In the genomic region with DNA sequence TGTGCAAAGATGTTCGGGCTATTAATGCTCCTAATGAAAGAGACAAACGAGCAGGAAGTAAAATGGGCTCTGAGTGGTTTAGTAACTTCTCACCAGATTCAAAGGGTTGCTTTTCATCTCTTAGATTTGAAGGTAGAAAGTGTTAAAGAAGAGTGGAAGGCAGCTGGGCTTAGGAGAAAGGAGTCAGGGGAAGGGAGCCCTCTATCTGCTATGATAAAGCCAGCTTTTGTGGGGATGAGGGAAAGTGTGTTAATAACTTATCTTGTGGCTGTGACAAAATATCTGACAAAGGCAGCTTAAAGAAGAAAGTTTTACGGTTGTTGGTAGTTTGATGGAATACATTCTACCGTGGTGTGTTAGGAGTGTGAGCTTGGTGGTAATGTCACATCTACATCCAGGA, we compare ENCODE assay signal across 29 mouse cellular contexts. TPM values are rescaled to one million over a fixed set of nuclear protein-coding genes. Genes with fewer than 3 reads are reported as not detected.
DNase-seq lines count a peak whose midpoint lies in the region; ATAC-seq and TF ChIP-seq lines count a peak whose summit lies in the region.
"Had no signal": no experiment of that assay in that cellular context is flagged by ENCODE, and none has a peak within 500 bp of the region (broad histone marks: within the 10 kb centered on the region; RNA-seq: fewer than 3 reads in every experiment).

No protein-coding gene starts in this region.

- no peak overlapping the region for H3K4me2 ChIP-seq in hindbrain, postnatal 0 days (ENCODE audit: low read depth, low read length)
- H3K4me2 ChIP-seq in hindbrain, embryonic 11.5 days (replicated peaks; ENCODE audit: low read depth, low read length), result no peak overlapping the region
- H3K4me2 ChIP-seq in lung, embryonic 15.5 days, result no peak overlapping the region
- H3K4me2 ChIP-seq in stomach, embryonic 16.5 days (ENCODE audit: low read depth, low read length), result no peak overlapping the region
- H3K4me2 ChIP-seq: limb, embryonic 13.5 days; liver, embryonic 15.5 days; neural tube, embryonic 13.5 days had no signal

- no peak overlapping the region for H3K9ac ChIP-seq in hindbrain, postnatal 0 days (replicated peaks; ENCODE audit: low read length)
- H3K9ac ChIP-seq in hindbrain, embryonic 11.5 days (ENCODE audit: low read depth, low read length), result no peak overlapping the region
- no peak overlapping the region for H3K9ac ChIP-seq in lung, embryonic 15.5 days
- no peak overlapping the region for H3K9ac ChIP-seq in stomach, embryonic 16.5 days (ENCODE audit: low read length)
- H3K9ac ChIP-seq: forebrain, postnatal 0 days; limb, embryonic 13.5 days; liver, embryonic 15.5 days; neural tube, embryonic 13.5 days had no signal

- no peaks in the 10 kb centered on the region for H3K9me3 ChIP-seq in hindbrain, postnatal 0 days (ENCODE audit: low read length)
- H3K9me3 ChIP-seq in hindbrain, embryonic 11.5 days (ENCODE audit: control insufficient read depth, low read length), result no peaks in the 10 kb centered on the region
- no peaks in the 10 kb centered on the region for H3K9me3 ChIP-seq in lung, embryonic 15.5 days
- no peaks in the 10 kb centered on the region for H3K9me3 ChIP-seq in stomach, embryonic 16.5 days (replicated peaks; ENCODE audit: control insufficient read depth, low read length)
- H3K9me3 ChIP-seq: embryonic facial prominence, embryonic 10.5 days; limb, embryonic 13.5 days; liver, embryonic 15.5 days; megakaryocyte, embryonic 14.5 days; neural tube, embryonic 13.5 days had no signal

- H3K27me3 ChIP-seq in hindbrain, postnatal 0 days (ENCODE audit: insufficient read depth, low read length), result no peaks in the 10 kb centered on the region
- H3K27me3 ChIP-seq in hindbrain, embryonic 11.5 days (ENCODE audit: control insufficient read depth, insufficient read depth, low read length), result no peaks in the 10 kb centered on the region
- H3K27me3 ChIP-seq in lung, embryonic 15.5 days, result no peaks in the 10 kb centered on the region
- no peaks in the 10 kb centered on the region for H3K27me3 ChIP-seq in stomach, embryonic 16.5 days (ENCODE audit: control insufficient read depth, insufficient read depth, low read length)
- H3K27me3 ChIP-seq: limb, embryonic 13.5 days; liver, embryonic 15.5 days; megakaryocyte, embryonic 14.5 days; neural tube, embryonic 13.5 days had no signal

- H3K4me1 ChIP-seq in hindbrain, postnatal 0 days (ENCODE audit: insufficient read depth, low read length), result no peaks in the 10 kb centered on the region
- H3K4me1 ChIP-seq in hindbrain, embryonic 11.5 days (replicated peaks; ENCODE audit: control insufficient read depth, insufficient read depth, low read length), result no peaks in the 10 kb centered on the region
- 0 out of 2 replicates have a peak, but pooled peaks cover 5% of the 10 kb centered on the region for H3K4me1 ChIP-seq in lung, embryonic 15.5 days
- H3K4me1 ChIP-seq in lung, adult 2 months (ENCODE audit: control insufficient read depth, insufficient read depth, low read length), result peaks cover 4% of the 10 kb centered on the region; the same call in 1 of the 2 replicates
- peaks cover 23% of the 10 kb centered on the region for H3K4me1 ChIP-seq in bone marrow macrophage, adult 2 months (ENCODE audit: control insufficient read depth, insufficient read depth, low read length)
- peaks cover 6% of the 10 kb centered on the region; the same call in 1 of the 2 replicates for H3K4me1 ChIP-seq in stomach, embryonic 16.5 days (ENCODE audit: control insufficient read depth, insufficient read depth, low read length)
- H3K4me1 ChIP-seq: embryonic facial prominence, embryonic 10.5 days; limb, embryonic 13.5 days; neural tube, embryonic 13.5 days had no signal

- H3K27ac ChIP-seq in hindbrain, postnatal 0 days, result no peak overlapping the region
- H3K27ac ChIP-seq in hindbrain, embryonic 11.5 days (ENCODE audit: low read depth, low read length), result no peak overlapping the region
- peak overlapping the region; percentile 33; the same call in 1 of the 2 replicates for H3K27ac ChIP-seq in lung, embryonic 15.5 days
- peak overlapping the region; percentile 91 for H3K27ac ChIP-seq in bone marrow macrophage, adult 2 months (ENCODE audit: insufficient read depth, low read depth, low read length)
- H3K27ac ChIP-seq in stomach, embryonic 16.5 days (ENCODE audit: low read length), result peak overlapping the region; percentile 32
- H3K27ac ChIP-seq: embryonic facial prominence, embryonic 10.5 days; limb, embryonic 13.5 days; liver, embryonic 15.5 days; neural tube, embryonic 13.5 days had no signal

- intact Hi-C loops in left cerebral cortex, postnatal 36 days (cut with DNase I), result loop anchor here (5.0 kb wide), 1 partner anchor 490 kb away; no protein-coding TSS in a partner anchor

- H3K4me3 ChIP-seq in hindbrain, postnatal 0 days (ENCODE audit: low read length), result no peak overlapping the region
- no peak overlapping the region for H3K4me3 ChIP-seq in hindbrain, embryonic 11.5 days (ENCODE audit: low read depth, low read length)
- no peak overlapping the region for H3K4me3 ChIP-seq in lung, embryonic 15.5 days
- no peak overlapping the region for H3K4me3 ChIP-seq in lung, adult 2 months (replicated peaks; ENCODE audit: extremely low read depth, low read depth, low read length)
- H3K4me3 ChIP-seq in bone marrow macrophage, adult 2 months (ENCODE audit: insufficient read depth, low read length), result no peak overlapping the region
- H3K4me3 ChIP-seq in stomach, embryonic 16.5 days (replicated peaks; ENCODE audit: low read length), result no peak overlapping the region
- H3K4me3 ChIP-seq: embryonic facial prominence, embryonic 10.5 days; limb, embryonic 13.5 days; liver, embryonic 15.5 days; megakaryocyte, embryonic 14.5 days; myocyte; neural tube, embryonic 13.5 days had no signal

- ATAC-seq in hindbrain, postnatal 0 days, result no peak
- ATAC-seq in hindbrain, embryonic 11.5 days (ENCODE audit: low FRiP score), result no peak
- no peak for ATAC-seq in lung, embryonic 15.5 days (ENCODE audit: borderline replicate concordance, extremely low read depth, low FRiP score, low TSS enrichment)
- ATAC-seq in stomach, embryonic 16.5 days (ENCODE audit: insufficient read depth, low FRiP score), result no peak
- ATAC-seq: forebrain, postnatal 0 days; hindbrain, embryonic 16.5 days had no signal

- DNase-seq in hindbrain, postnatal 0 days (ENCODE audit: low spot score), result peak; percentile 3
- no peak for DNase-seq in hindbrain, embryonic 11.5 days (ENCODE audit: low spot score)
- no peak for DNase-seq in lung, adult 2 months
- no peak for DNase-seq in B cell, adult 2 months
- no peak for DNase-seq in left cerebral cortex, postnatal 36 days (ENCODE audit: low spot score in 2 of 2)
- DNase-seq: adrenal gland, postnatal 10 days; cerebellum, adult 9-11 months; forebrain, postnatal 0 days; gastrocnemius, postnatal 14 days; heart, adult 11 months; kidney, adult 9 months; kidney, postnatal 14 days; midbrain, embryonic 14.5 days; retina, postnatal 1 day; right cerebral cortex, postnatal 25 days; spleen, adult 18-20 months; thymus, adult 18-20 months; thymus, postnatal 36 days had no signal

- TF ChIP-seq CTCF in hindbrain, postnatal 0 days (IDR thresholded peaks at IDR 0.05; ENCODE audit: low read depth), result no peak
- TF ChIP-seq CTCF in lung, adult 2 months (IDR thresholded peaks at IDR 0.05; ENCODE audit: insufficient read depth, low read length), result no peak
- TF ChIP-seq CTCF in bone marrow macrophage, adult 2 months (IDR thresholded peaks at IDR 0.05; ENCODE audit: low read depth, low read length), result no peak

- no peak for TF ChIP-seq POLR2A in lung, adult 2 months (IDR thresholded peaks at IDR 0.05; ENCODE audit: borderline replicate concordance, extremely low read depth, low read depth, low read length)
- no peak for TF ChIP-seq POLR2A in bone marrow macrophage, adult 2 months (IDR thresholded peaks at IDR 0.05; ENCODE audit: borderline replicate concordance, low read depth, low read length)

- WGBS in hindbrain, postnatal 0 days, result 70% methylated on average over 4 of the region's 4 CpGs
- 74% methylated on average over 4 of the region's 4 CpGs for WGBS in hindbrain, embryonic 11.5 days
- 28% methylated on average over 4 of the region's 4 CpGs for WGBS in lung, embryonic 15.5 days
- 38% methylated on average over 4 of the region's 4 CpGs for WGBS in lung, adult 2 months
- 31% methylated on average over 4 of the region's 4 CpGs for WGBS in stomach, embryonic 16.5 days

- H3K36me3 ChIP-seq in hindbrain, postnatal 0 days (ENCODE audit: insufficient read depth, low read length), result no peaks in the 10 kb centered on the region
- H3K36me3 ChIP-seq in hindbrain, embryonic 11.5 days (ENCODE audit: control insufficient read depth, insufficient read depth, low read length), result no peaks in the 10 kb centered on the region
- H3K36me3 ChIP-seq in lung, embryonic 15.5 days, result no peaks in the 10 kb centered on the region
- no peaks in the 10 kb centered on the region for H3K36me3 ChIP-seq in stomach, embryonic 16.5 days (ENCODE audit: control insufficient read depth, insufficient read depth, low read length)
- H3K36me3 ChIP-seq: embryonic facial prominence, embryonic 10.5 days; limb, embryonic 13.5 days; liver, embryonic 15.5 days; neural tube, embryonic 13.5 days had no signal

RNA-seq across cellular contexts. Expression of gene Ccr5, which starts 6.1 kb away (rescaled TPM):
- total RNA-seq in hindbrain, postnatal 0 days (2014; rRNA removed), result 0.14 and 0.37 TPM in 2 replicates
- 0.81 and 1.2 TPM in 2 replicates for polyA plus RNA-seq in hindbrain, postnatal 0 days (2015; fragmentation: Nextera tagmentation; extraction: Ambion mirVana)
- 0.15 and 1.2 TPM in 2 replicates for polyA plus RNA-seq in hindbrain, embryonic 11.5 days (2014; fragmentation: Nextera tagmentation; extraction: Ambion mirVana)
- 1.4 and 1.5 TPM in 2 replicates for polyA plus RNA-seq in lung, embryonic 15.5 days (2015; fragmentation: Nextera tagmentation; extraction: Ambion mirVana)
- 0.74 and 3.0 TPM in 2 replicates for polyA plus RNA-seq in lung, adult 2 months (2012; rRNA removed)
- polyA plus RNA-seq in bone marrow macrophage, adult 2 months (2012; ENCODE audit: insufficient read depth, insufficient read length, missing spikeins), result 370 and 381 TPM in 2 replicates
- polyA plus RNA-seq in stomach, embryonic 16.5 days (2015; fragmentation: Nextera tagmentation; extraction: Ambion mirVana), result 1.2 TPM in 2 replicates
- 1 to 10 TPM; 6.0 to 8.4 TPM for total RNA-seq in left cerebral cortex, postnatal 36 days (2021)
- polyA plus RNA-seq: C2C12, myocyte had no signal

RNA-seq across cellular contexts. Expression of gene Ccr2, which starts 25.7 kb away (rescaled TPM):
- not detected in 2 replicates for total RNA-seq in hindbrain, postnatal 0 days (2014; rRNA removed)
- polyA plus RNA-seq in hindbrain, postnatal 0 days (2015; fragmentation: Nextera tagmentation; extraction: Ambion mirVana), result 0.08 and 0.09 TPM in 2 replicates
- polyA plus RNA-seq in hindbrain, embryonic 11.5 days (2014; fragmentation: Nextera tagmentation; extraction: Ambion mirVana), result 0.47 and 0.66 TPM in 2 replicates
- polyA plus RNA-seq in lung, embryonic 15.5 days (2015; fragmentation: Nextera tagmentation; extraction: Ambion mirVana), result 7.0 and 7.5 TPM in 2 replicates
- 4.0 and 9.3 TPM in 2 replicates for polyA plus RNA-seq in lung, adult 2 months (2012; rRNA removed)
- polyA plus RNA-seq in bone marrow macrophage, adult 2 months (2012; ENCODE audit: insufficient read depth, insufficient read length, missing spikeins), result 126 and 129 TPM in 2 replicates
- polyA plus RNA-seq in stomach, embryonic 16.5 days (2015; fragmentation: Nextera tagmentation; extraction: Ambion mirVana), result 4.2 and 8.5 TPM in 2 replicates
- total RNA-seq in left cerebral cortex, postnatal 36 days (2021), result under 1 TPM; 0.29 to 0.39 TPM
- polyA plus RNA-seq: C2C12, myocyte had no signal

Comparison
In these comparisons a context has a peak if more than half of its experiments do, and no peak if none do; other contexts are left out.
1. H3K27ac ChIP-seq: peak in lung, embryonic 15.5 days (single experiment), bone marrow macrophage, adult 2 months (single experiment) and stomach, embryonic 16.5 days (single experiment); none in hindbrain, postnatal 0 days (single experiment) and hindbrain, embryonic 11.5 days (single experiment).
2. RNA of gene Ccr5, which starts 6.1 kb away (polyA plus RNA-seq): 370 to 381 TPM in bone marrow macrophage, adult 2 months; 0.74 to 3.0 TPM in lung, adult 2 months, 1.4 to 1.5 TPM in lung, embryonic 15.5 days, 1.2 TPM in stomach, embryonic 16.5 days, 0.81 to 1.2 TPM in hindbrain, postnatal 0 days and 0.15 to 1.2 TPM in hindbrain, embryonic 11.5 days; every median in the first group is over 10 times any median in the second.
3. RNA of gene Ccr2, which starts 25.7 kb away (polyA plus RNA-seq): 126 to 129 TPM in bone marrow macrophage, adult 2 months; 4.0 to 9.3 TPM in lung, adult 2 months, 4.2 to 8.5 TPM in stomach, embryonic 16.5 days, 7.0 to 7.5 TPM in lung, embryonic 15.5 days, 0.47 to 0.66 TPM in hindbrain, embryonic 11.5 days and 0.08 to 0.09 TPM in hindbrain, postnatal 0 days; every median in the first group is over 10 times any median in the second.